Mouse (Mus musculus): ENCODE measurements around the gene Il6st. TPM values are rescaled to one million over a fixed set of nuclear protein-coding genes. Genes with fewer than 3 reads are reported as not detected.

Gene Il6st
- polyA plus RNA-seq, 1 experiment from 2014 or later = 43.2 TPM

- Histone ChIP-seq H3K27ac (replicated peaks; ENCODE audit: low read depth, low read length) (no peak overlapping the region), H3K36me3 (ENCODE audit: control insufficient read depth, insufficient read depth, low read length) (no peaks in the 10 kb centered on the region), H3K27me3 (replicated peaks; ENCODE audit: control insufficient read depth, insufficient read depth, low read length) (no peaks in the 10 kb centered on the region), H3K9ac (ENCODE audit: low read depth, low read length) (no peak overlapping the region), H3K9me3 (ENCODE audit: control insufficient read depth, low read length) (no peaks in the 10 kb centered on the region), H3K4me2 (ENCODE audit: low read depth, low read length) (no peak overlapping the region), H3K4me3 (ENCODE audit: low read depth, low read length) (no peak overlapping the region), H3K4me1 (ENCODE audit: control insufficient read depth, insufficient read depth, low read length) (no peaks in the 10 kb centered on the region)
- DNase-seq (ENCODE audit: low spot score) (no peak), ATAC-seq (ENCODE audit: low read depth) (no peak)
- WGBS = 69% methylated on average over 4 of the region's 4 CpGs
Measured at GRCm38 (mm10) chr13:112536611-112537010, 72.7 kb downstream of the Il6st start.

DNA sequence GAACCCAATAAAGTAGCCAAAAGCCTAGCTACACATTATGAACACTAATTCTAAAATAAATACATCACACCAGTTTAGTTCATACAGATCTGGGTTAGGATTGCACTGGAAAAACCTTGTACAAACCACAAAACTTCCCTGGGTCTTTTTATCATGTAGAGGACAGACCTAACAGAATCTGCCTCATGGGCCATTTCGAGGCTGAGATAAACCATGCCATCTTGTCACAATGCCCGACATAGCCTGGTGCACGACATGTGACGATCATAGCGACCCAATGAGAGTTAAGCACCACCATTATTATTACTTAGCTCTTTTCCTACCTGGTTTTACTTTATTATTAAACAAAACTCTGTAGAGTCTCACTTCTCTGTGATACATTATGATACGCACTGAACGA is 73.2 kb downstream of the Il6st start:
- no peak overlapping the region for H3K4me3 ChIP-seq (ENCODE audit: low read depth, low read length)
- no peaks in the 10 kb centered on the region for H3K9me3 ChIP-seq (ENCODE audit: control insufficient read depth, low read length)
- H3K4me1 ChIP-seq (ENCODE audit: control insufficient read depth, insufficient read depth, low read length) = no peaks in the 10 kb centered on the region
- H3K27ac ChIP-seq (replicated peaks; ENCODE audit: low read depth, low read length) = no peak overlapping the region
- no peak overlapping the region for H3K9ac ChIP-seq (ENCODE audit: low read depth, low read length)
- no peaks in the 10 kb centered on the region for H3K27me3 ChIP-seq (replicated peaks; ENCODE audit: control insufficient read depth, insufficient read depth, low read length)
- no peaks in the 10 kb centered on the region for H3K36me3 ChIP-seq (ENCODE audit: control insufficient read depth, insufficient read depth, low read length)
- H3K4me2 ChIP-seq (ENCODE audit: low read depth, low read length) = no peak overlapping the region
- WGBS = 91% methylated on average over 7 of the region's 7 CpGs
- no peak for DNase-seq (ENCODE audit: low spot score)
- ATAC-seq (ENCODE audit: low read depth) = no peak

DNA sequence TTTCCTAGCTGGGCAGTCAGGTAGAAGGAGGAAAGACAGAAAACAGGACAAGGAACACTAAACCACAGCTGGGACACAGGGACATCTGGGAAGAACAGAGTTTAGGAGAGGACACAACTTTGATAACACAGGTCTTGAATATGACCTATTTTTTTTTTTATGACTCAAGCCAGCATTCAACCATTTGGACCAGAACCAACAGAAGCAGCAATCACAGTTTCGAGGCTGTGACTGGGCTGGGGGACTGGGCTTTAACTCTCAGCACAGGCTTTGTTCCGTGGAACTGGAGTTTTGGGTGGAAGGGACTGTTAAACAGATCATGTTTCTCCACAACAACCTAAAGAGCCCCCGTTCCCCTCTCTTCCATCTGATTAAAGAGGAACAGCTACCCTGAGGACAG is 76.7 kb downstream of the Il6st start:
- no peaks in the 10 kb centered on the region for H3K27me3 ChIP-seq (replicated peaks; ENCODE audit: control insufficient read depth, insufficient read depth, low read length)
- no peaks in the 10 kb centered on the region for H3K36me3 ChIP-seq (ENCODE audit: control insufficient read depth, insufficient read depth, low read length)
- DNase-seq (ENCODE audit: low spot score) (no peak), ATAC-seq (ENCODE audit: low read depth) (no peak)
- 32% methylated on average over 3 of the region's 3 CpGs for WGBS
- H3K27ac ChIP-seq (replicated peaks; ENCODE audit: low read depth, low read length) = no peak overlapping the region
- no peak overlapping the region for H3K4me3 ChIP-seq (ENCODE audit: low read depth, low read length)
- H3K4me2 ChIP-seq (ENCODE audit: low read depth, low read length) = no peak overlapping the region
- H3K9me3 ChIP-seq (ENCODE audit: control insufficient read depth, low read length) = no peaks in the 10 kb centered on the region
- H3K4me1 ChIP-seq (ENCODE audit: control insufficient read depth, insufficient read depth, low read length) = no peaks in the 10 kb centered on the region
- no peak overlapping the region for H3K9ac ChIP-seq (ENCODE audit: low read depth, low read length)

- Histone ChIP-seq H3K9me3 (ENCODE audit: control insufficient read depth, low read length) (no peaks in the 10 kb centered on the region), H3K4me3 (ENCODE audit: low read depth, low read length) (no peak overlapping the region), H3K36me3 (ENCODE audit: control insufficient read depth, insufficient read depth, low read length) (no peaks in the 10 kb centered on the region), H3K9ac (ENCODE audit: low read depth, low read length) (no peak overlapping the region), H3K27ac (replicated peaks; ENCODE audit: low read depth, low read length) (no peak overlapping the region), H3K4me1 (ENCODE audit: control insufficient read depth, insufficient read depth, low read length) (no peaks in the 10 kb centered on the region), H3K4me2 (ENCODE audit: low read depth, low read length) (no peak overlapping the region), H3K27me3 (replicated peaks; ENCODE audit: control insufficient read depth, insufficient read depth, low read length) (no peaks in the 10 kb centered on the region; the same call in 1 of the 2 replicates)
- ATAC-seq (ENCODE audit: low read depth) = no peak
- WGBS = 74% methylated on average over 10 of the region's 10 CpGs
- no peak for DNase-seq (ENCODE audit: low spot score)
Measured at GRCm38 (mm10) chr13:112541223-112541975, 77.5 kb downstream of the Il6st start.

DNA sequence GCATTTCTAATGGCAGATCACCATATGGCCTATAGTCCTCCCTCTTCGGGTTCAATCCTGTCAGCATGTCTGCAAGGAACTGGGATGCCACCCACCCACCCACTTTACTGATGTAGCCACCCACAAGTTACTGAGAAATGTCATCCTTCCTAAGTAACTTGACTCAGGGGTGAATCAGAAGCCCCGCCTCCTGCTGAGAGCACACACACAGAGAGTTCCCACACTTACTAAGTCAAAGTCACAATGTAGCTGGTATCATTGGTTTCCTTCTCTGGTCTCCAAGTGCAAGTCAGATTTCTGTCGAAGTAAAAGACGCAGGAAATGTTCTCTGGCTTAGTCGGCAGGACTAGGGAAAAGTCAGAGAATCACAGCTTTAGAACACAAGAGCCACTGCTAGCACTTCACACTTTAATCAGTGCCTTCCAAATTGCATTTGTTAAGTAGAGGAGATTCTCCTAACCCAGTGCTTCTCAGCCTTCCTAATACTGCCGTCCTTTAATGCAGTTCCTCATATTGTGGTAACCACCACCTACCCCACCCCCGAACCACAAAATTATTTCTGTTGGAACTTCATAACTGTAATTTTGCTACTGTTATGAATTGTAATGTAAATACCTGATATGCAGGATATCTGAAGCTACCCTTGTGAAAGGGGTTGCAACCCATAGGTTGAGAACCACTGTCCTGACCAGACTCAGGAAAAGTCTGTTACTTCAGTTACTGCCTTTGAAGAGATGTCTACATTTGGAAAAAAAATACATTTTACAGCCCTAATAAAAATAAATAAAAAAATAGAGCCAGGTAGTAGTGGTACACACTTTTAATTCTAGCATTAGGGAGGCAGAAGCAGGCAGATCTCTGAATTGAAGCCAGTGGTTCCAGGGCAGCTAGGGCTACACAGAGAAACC is 88.0 kb downstream of the Il6st start:
- no peak overlapping the region for H3K4me3 ChIP-seq (ENCODE audit: low read depth, low read length)
- H3K36me3 ChIP-seq (ENCODE audit: control insufficient read depth, insufficient read depth, low read length) = no peaks in the 10 kb centered on the region
- no peak overlapping the region for H3K4me2 ChIP-seq (ENCODE audit: low read depth, low read length)
- WGBS = 83% methylated on average over 7 of the region's 7 CpGs
- DNase-seq (ENCODE audit: low spot score) (no peak), ATAC-seq (ENCODE audit: low read depth) (no peak)
- H3K27me3 ChIP-seq (replicated peaks; ENCODE audit: control insufficient read depth, insufficient read depth, low read length) = no peaks in the 10 kb centered on the region
- H3K9me3 ChIP-seq (ENCODE audit: control insufficient read depth, low read length) = no peaks in the 10 kb centered on the region
- no peak overlapping the region for H3K9ac ChIP-seq (ENCODE audit: low read depth, low read length)
- no peaks in the 10 kb centered on the region for H3K4me1 ChIP-seq (ENCODE audit: control insufficient read depth, insufficient read depth, low read length)
- H3K27ac ChIP-seq (replicated peaks; ENCODE audit: low read depth, low read length) = no peak overlapping the region

GRCm38 (mm10) chr13:112553304-112553703 is 89.4 kb downstream of the Il6st start:
- Histone ChIP-seq H3K4me3 (ENCODE audit: low read depth, low read length) (no peak overlapping the region), H3K27ac (replicated peaks; ENCODE audit: low read depth, low read length) (no peak overlapping the region), H3K36me3 (ENCODE audit: control insufficient read depth, insufficient read depth, low read length) (no peaks in the 10 kb centered on the region), H3K4me2 (ENCODE audit: low read depth, low read length) (no peak overlapping the region), H3K9me3 (ENCODE audit: control insufficient read depth, low read length) (no peaks in the 10 kb centered on the region), H3K4me1 (ENCODE audit: control insufficient read depth, insufficient read depth, low read length) (no peaks in the 10 kb centered on the region), H3K9ac (ENCODE audit: low read depth, low read length) (no peak overlapping the region), H3K27me3 (replicated peaks; ENCODE audit: control insufficient read depth, insufficient read depth, low read length) (no peaks in the 10 kb centered on the region)
- no peak for ATAC-seq (ENCODE audit: low read depth)
- 86% methylated on average over 5 of the region's 5 CpGs for WGBS
- DNase-seq (ENCODE audit: low spot score) = no peak

- Histone ChIP-seq H3K4me3 (ENCODE audit: low read depth, low read length) (no peak overlapping the region), H3K9ac (ENCODE audit: low read depth, low read length) (no peak overlapping the region), H3K27ac (replicated peaks; ENCODE audit: low read depth, low read length) (no peak overlapping the region), H3K9me3 (ENCODE audit: control insufficient read depth, low read length) (no peaks in the 10 kb centered on the region), H3K36me3 (ENCODE audit: control insufficient read depth, insufficient read depth, low read length) (no peaks in the 10 kb centered on the region), H3K27me3 (replicated peaks; ENCODE audit: control insufficient read depth, insufficient read depth, low read length) (no peaks in the 10 kb centered on the region), H3K4me1 (ENCODE audit: control insufficient read depth, insufficient read depth, low read length) (no peaks in the 10 kb centered on the region), H3K4me2 (ENCODE audit: low read depth, low read length) (no peak overlapping the region)
- ATAC-seq (ENCODE audit: low read depth) (no peak), DNase-seq (ENCODE audit: low spot score) (no peak)
- WGBS = 35% methylated on average over 2 of the region's 2 CpGs
Measured at GRCm38 (mm10) chr13:112556501-112556900, 92.6 kb downstream of the Il6st start.

Measured in embryonic facial prominence, embryonic 14.5 days (tissue).